Mouse (Mus musculus) C2C12 (cell line): Measurements from ENCODE around the gene Tpk1.

Experiments used
- CTCF ChIP-seq: IDR thresholded peaks from one replicate; pipeline ENCODE4 v1.5.1; 2011; ENCODE audit not compliant: control insufficient read depth, insufficient read depth, insufficient read length
- MAX ChIP-seq: IDR thresholded peaks from one replicate; pipeline ENCODE4 v1.6.1; 2011; ENCODE audit warnings: mild to moderate bottlenecking, control low read depth
- MYOD1 ChIP-seq: IDR thresholded peaks from one replicate; pipeline ENCODE4 v1.6.1; 2011; ENCODE audit warnings: low read depth; ENCODE audit not compliant: control insufficient read depth, insufficient read length
- USF1 ChIP-seq: IDR thresholded peaks from one replicate; pipeline ENCODE4 v1.6.1; 2011; ENCODE audit warnings: low read depth, mild to moderate bottlenecking, control low read depth, moderate library complexity

DNA sequence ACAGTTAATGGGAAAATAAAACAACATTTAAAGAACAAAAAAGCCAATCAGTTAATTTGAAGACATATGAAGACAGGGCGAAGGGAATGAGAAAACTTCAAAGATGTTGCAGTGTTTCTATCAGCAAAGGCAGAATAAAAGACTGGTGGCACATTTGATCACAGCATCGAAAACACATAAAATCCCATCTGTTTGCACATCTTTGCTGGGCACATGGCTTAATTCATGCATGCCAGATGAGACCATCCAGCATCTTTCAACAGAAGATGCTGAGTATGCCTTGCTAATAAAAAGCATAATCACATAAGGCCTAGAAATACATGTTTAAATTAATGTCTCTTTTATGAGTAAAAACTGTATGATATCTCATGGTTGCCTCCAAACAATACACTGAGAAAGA is 80.8 kb downstream of the Tpk1 start:
- no peak for TF ChIP-seq MYOD1
- no peak for TF ChIP-seq CTCF
- no peak for TF ChIP-seq MAX
- TF ChIP-seq USF1, result no peak
